Mouse (Mus musculus) layer of hippocampus, postnatal 36 days (tissue): ENCODE measurements around the gene Psmd6. TPM values are rescaled to one million over a fixed set of nuclear protein-coding genes. Genes with fewer than 3 reads are reported as not detected.

Source experiments
- DNase-seq, 2 experiments: peaks; one replicate each; pipeline ENCODE4 v3.0.0; 2022
- total RNA-seq, 2 experiments: library from RNA; stranded (reverse); gene quantifications; 2 replicates each; pipeline ENCODE4 v1.2.3; 2021

The Psmd6 gene
- total RNA-seq, 2 experiments from 2014 or later: 123 to 136 TPM

DNA sequence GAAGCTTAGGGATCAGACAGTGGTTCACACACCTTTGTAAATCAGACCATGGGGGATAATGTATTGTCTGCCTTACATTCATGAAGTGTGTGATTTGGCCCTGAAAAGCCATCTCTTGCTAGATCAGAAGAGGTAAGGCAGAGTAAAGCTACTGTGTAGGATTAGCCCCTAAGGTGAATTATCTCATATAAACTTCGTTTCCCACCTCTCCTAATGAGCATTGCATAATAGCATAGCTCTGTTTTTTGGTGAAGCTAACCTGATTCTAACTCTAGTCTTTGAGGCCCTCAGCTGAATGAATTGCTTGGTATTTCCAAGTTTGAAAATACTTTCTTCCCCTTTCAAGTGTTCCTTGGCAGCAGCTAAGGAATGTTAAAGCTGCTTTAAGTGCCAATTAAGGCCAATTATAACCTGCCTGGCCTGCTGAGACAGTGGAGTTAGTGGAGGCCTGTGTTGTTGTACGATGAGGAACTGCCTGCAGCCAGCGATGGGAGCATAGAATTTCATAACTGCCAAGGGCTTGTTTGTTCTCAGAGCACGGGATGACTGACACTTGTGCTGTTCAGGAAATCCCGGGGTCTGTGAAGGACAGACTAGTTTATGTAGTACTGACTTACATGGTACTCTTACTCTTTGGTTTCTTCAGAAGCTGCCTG, 56.2 kb downstream of the Psmd6 start:
- DNase-seq: no peak

- DNase-seq: no peak
Observed at GRCm38 (mm10) chr14:14063382-14063781, 57.4 kb downstream of the Psmd6 start.

DNA sequence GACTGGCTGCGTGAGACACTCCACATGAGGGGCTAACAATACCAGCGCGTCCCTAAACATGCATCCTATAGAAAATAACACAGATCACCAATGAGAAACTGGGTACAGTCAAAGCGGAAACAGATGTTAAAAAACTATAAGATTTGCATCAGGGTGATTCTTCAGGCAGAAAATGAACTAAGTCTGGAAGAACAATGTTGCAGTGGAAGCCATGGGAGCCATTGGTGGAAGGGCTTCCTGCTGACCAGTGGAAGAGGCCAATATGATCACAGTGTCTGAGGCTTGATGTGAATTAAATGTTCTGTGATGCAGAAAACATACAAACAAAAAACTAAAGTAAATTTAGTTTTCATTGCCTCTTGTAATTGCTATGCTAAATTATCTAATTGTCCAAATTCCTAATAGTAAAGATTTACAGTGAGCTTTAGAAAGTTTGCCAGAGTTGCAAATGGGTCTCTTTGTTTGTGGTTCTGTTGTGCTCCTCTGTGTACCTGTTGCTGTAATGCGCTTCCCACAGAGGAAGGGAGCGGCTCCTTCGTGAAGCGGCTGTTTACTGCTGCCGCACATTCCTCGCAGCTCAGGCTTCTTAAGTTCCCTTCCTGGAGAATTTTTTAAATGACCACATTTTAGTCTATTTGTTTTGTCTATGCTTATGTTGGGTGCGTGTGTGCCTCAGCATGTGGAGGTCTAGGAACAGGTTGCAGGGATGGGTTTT, 58.1 kb downstream of the Psmd6 start:
- no peak for DNase-seq

Other genes with a start within 250 kb of the Psmd6 start
- not detected for gene Gm281, start 206.5 kb downstream of the Psmd6 start, total RNA-seq
- gene Atxn7, start 159.5 kb downstream of the Psmd6 start, total RNA-seq: 10 to 100 TPM; 29.0 to 32.6 TPM
- gene Thoc7, start 159.1 kb downstream of the Psmd6 start, total RNA-seq: 100 to 1,000 TPM in 1 of 2 experiments, 10 to 100 TPM in 1; 93.8 to 101 TPM
- not detected for gene Olfr720, start 65.9 kb upstream of the Psmd6 start, total RNA-seq
- not detected for gene Olfr31, start 201.8 kb upstream of the Psmd6 start, total RNA-seq
- gene Il3ra, start 225.3 kb upstream of the Psmd6 start, total RNA-seq: 1 to 10 TPM; 3.0 TPM